Mouse (Mus musculus) olfactory bulb, adult 2 months (tissue): Measurements from ENCODE around the gene L3mbtl1.

Experiments used
- CTCF ChIP-seq: fragments of 200-500 bp; IDR thresholded peaks from 2 replicates; pipeline ENCODE4 v1.5.1; 2012; ENCODE audit warnings: low read depth, mild to moderate bottlenecking, low read length, moderate library complexity; ENCODE audit not compliant: insufficient read depth
- POLR2A ChIP-seq: fragments of 200-500 bp; IDR thresholded peaks from 2 replicates; pipeline ENCODE4 v1.6.1; 2012; ENCODE audit warnings: mild to moderate bottlenecking, low read depth, low read length, moderate library complexity; ENCODE audit not compliant: insufficient read depth

DNA sequence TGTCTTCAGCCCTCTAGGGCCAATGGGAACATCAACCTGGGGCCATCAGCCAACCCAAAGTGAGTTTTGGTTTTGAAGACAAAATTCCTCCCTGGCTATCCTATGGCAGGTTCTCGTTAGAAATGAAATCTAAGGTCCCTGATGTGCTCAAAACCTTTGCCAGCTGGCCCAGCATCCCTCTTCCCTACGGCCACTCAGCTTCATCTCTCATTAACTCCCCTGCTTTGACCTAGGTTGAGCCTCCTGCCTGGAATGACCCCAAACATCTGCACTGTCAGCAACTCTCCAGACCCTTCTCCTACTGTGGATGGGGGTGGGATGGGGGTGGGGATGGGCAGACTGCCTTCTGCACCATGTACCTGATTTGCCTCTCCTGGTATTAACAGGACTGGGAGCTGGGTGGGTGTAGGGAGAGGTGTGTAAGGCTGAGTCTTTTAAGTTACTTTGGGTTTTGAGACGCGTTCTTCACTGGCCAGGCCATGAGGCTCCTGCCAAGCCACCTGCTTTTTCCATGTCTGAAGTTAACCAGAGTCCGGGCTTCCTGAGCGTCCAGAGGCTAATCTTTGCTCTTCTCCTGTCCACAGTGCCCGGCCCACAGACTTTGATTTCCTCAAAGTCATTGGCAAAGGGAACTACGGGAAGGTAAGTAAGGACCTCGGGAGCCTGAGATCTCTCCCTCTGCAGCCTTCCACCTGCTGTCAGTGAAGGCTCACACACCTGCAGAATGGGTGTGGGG, 50.8 kb downstream of the L3mbtl1 start:
- TF ChIP-seq CTCF (no peak), POLR2A (no peak)
